ENCODE assay signal across 9 mouse cellular contexts in genomic region chr12:69360655-69360996, GRCm38 (mm10). TPM values are rescaled to one million over a fixed set of nuclear protein-coding genes. Genes with fewer than 3 reads are reported as not detected.
A peak's percentile ranks its signal among the peaks of the same experiment; 100 is the strongest.
DNase-seq lines count a peak whose midpoint lies in the region; ATAC-seq and TF ChIP-seq lines count a peak whose summit lies in the region.
"Had no signal": no experiment of that assay in that cellular context is flagged by ENCODE, and none has a peak within 500 bp of the region (broad histone marks: within the 10 kb centered on the region; RNA-seq: fewer than 3 reads in every experiment).

No protein-coding gene starts in this region.

- H3K27me3 ChIP-seq in C2C12 (ENCODE audit: control insufficient read depth, insufficient read depth, insufficient read length), result no peaks in the 10 kb centered on the region
- H3K27me3 ChIP-seq: limb, embryonic 15.5 days had no signal

- no peaks in the 10 kb centered on the region for H3K36me3 ChIP-seq in C2C12 (ENCODE audit: control insufficient read depth, insufficient read depth)
- H3K36me3 ChIP-seq: limb, embryonic 15.5 days had no signal

- no peak for TF ChIP-seq POLR2A in brain, embryonic 14.5 days (IDR thresholded peaks at IDR 0.05; ENCODE audit: borderline replicate concordance, extremely low read depth, insufficient read depth, insufficient read length, poor library complexity, severe bottlenecking)

- peak; percentile 35 for ATAC-seq in megakaryocyte, adult 5-6 weeks (ENCODE audit: poor library complexity, severe bottlenecking)

- 0 out of 2 replicates have a peak overlapping the region, but pooled peaks have one; percentile 75 for H3K27ac ChIP-seq in gastrocnemius, adult 2 months

- intact Hi-C loops in gastrocnemius, adult 2 months (cut with DNase I), result loop anchor here (5.0 kb wide), 2 partner anchors 142 to 322 kb away; partner anchors contain the start of gene Sos2

- no peak overlapping the region for H3K4me3 ChIP-seq in gastrocnemius, adult 2 months
- no peak overlapping the region for H3K4me3 ChIP-seq in C2C12 (ENCODE audit: insufficient read depth, poor library complexity, severe bottlenecking)

- H3K79me3 ChIP-seq in C2C12 (ENCODE audit: low read depth), result peaks cover 9% of the 10 kb centered on the region

- DNase-seq in gastrocnemius, adult 2 months, result peak; percentile 26
- DNase-seq in gastrocnemius, postnatal 10 days, result no peak
- peak; percentile 87 for DNase-seq in brain, embryonic 14.5 days (ENCODE audit: low read depth)
- peak; percentile 81 for DNase-seq in forelimb bud, embryonic 11.5 days (ENCODE audit: low read depth, low spot score)
- peak; percentile 32 to 54 for DNase-seq in layer of hippocampus, postnatal 10 days (ENCODE audit: low spot score in 2 of 2)
- peak; percentile 73 for DNase-seq in thymus, postnatal 25 days

- H3ac ChIP-seq in C2C12 (ENCODE audit: control insufficient read depth, insufficient read length, low read depth), result no peak overlapping the region

- peaks cover 15% of the 10 kb centered on the region for H3K79me2 ChIP-seq in C2C12 (ENCODE audit: control insufficient read depth, insufficient read depth)

- peak; percentile 91 for TF ChIP-seq CTCF in gastrocnemius, adult 2 months (IDR thresholded peaks at IDR 0.05)
- peak; percentile 54 for TF ChIP-seq CTCF in C2C12 (IDR thresholded peaks at IDR 0.05; ENCODE audit: control insufficient read depth, insufficient read depth, insufficient read length)
- TF ChIP-seq CTCF in brain, embryonic 14.5 days (IDR thresholded peaks at IDR 0.05; ENCODE audit: borderline replicate concordance, extremely low read depth, insufficient read depth, insufficient read length), result peak; percentile 42; the same call in 1 of the 2 replicates

TF ChIP-seq in C2C12, 6 proteins besides CTCF, POLR2A, EP300 and RAD21:
- TF ChIP-seq MYOD1 (IDR thresholded peaks at IDR 0.05; ENCODE audit: control insufficient read depth, insufficient read length, low read depth) (no peak), CEBPB (IDR thresholded peaks at IDR 0.05; ENCODE audit: low read depth) (no peak), MYOG (IDR thresholded peaks at IDR 0.05; ENCODE audit: control insufficient read depth, extremely low read depth, insufficient read length) (no peak), FOSL1 (IDR thresholded peaks at IDR 0.05; ENCODE audit: insufficient read depth, low read length, poor library complexity, severe bottlenecking) (no peak), USF1 (IDR thresholded peaks at IDR 0.05; ENCODE audit: low read depth) (no peak), MAX (IDR thresholded peaks at IDR 0.05) (no peak)

RNA-seq across cellular contexts. Expression of gene Nemf, which starts 3.7 kb away (rescaled TPM):
- total RNA-seq in gastrocnemius, adult 2 months (2021), result 10 to 100 TPM; 23.1 to 23.6 TPM
- 10 to 100 TPM; 21.3 to 23.4 TPM for total RNA-seq in gastrocnemius, postnatal 10 days (2021)
- polyA plus RNA-seq in C2C12 (2012; fragmentation: generic; extraction: Trizol), result 6.4 TPM
- 31.3 and 35.9 TPM in 2 replicates for polyA plus RNA-seq in brain, embryonic 14.5 days (2012; rRNA removed)
- total RNA-seq in layer of hippocampus, postnatal 10 days (2021), result 10 to 100 TPM; 44.7 to 52.6 TPM
- 43.7 and 44.6 TPM in 2 replicates for total RNA-seq in megakaryocyte, adult 5-6 weeks (2015)
- total RNA-seq in megakaryocyte, adult 5-6 weeks (2017), result 67.3 and 79.7 TPM in 2 replicates

RNA-seq across cellular contexts. Expression of gene Arf6, which starts 11.3 kb away (rescaled TPM):
- 10 to 100 TPM; 20.5 to 20.8 TPM for total RNA-seq in gastrocnemius, adult 2 months (2021)
- 10 to 100 TPM; 42.5 to 52.1 TPM for total RNA-seq in gastrocnemius, postnatal 10 days (2021)
- polyA plus RNA-seq in C2C12 (2012; fragmentation: generic; extraction: Trizol), result 87.3 TPM
- 67.8 and 72.2 TPM in 2 replicates for polyA plus RNA-seq in brain, embryonic 14.5 days (2012; rRNA removed)
- 10 to 100 TPM; 64.8 to 69.0 TPM for total RNA-seq in layer of hippocampus, postnatal 10 days (2021)
- 78.8 and 94.8 TPM in 2 replicates for total RNA-seq in megakaryocyte, adult 5-6 weeks (2015)
- total RNA-seq in megakaryocyte, adult 5-6 weeks (2017), result 125 and 133 TPM in 2 replicates

RNA-seq across cellular contexts. Expression of gene Gm9887, which starts 11.6 kb away (rescaled TPM):
- total RNA-seq in gastrocnemius, adult 2 months (2021), result not detected
- total RNA-seq in gastrocnemius, postnatal 10 days (2021), result under 1 TPM; 0.45 to 0.54 TPM
- polyA plus RNA-seq in C2C12 (2012; fragmentation: generic; extraction: Trizol), result 6.5 TPM
- 0.36 and 0.39 TPM in 2 replicates for polyA plus RNA-seq in brain, embryonic 14.5 days (2012; rRNA removed)
- total RNA-seq in layer of hippocampus, postnatal 10 days (2021), result 1 to 10 TPM; 1.2 to 1.5 TPM
- not detected in 2 replicates for total RNA-seq in megakaryocyte, adult 5-6 weeks (2015)
- not detected in 2 replicates for total RNA-seq in megakaryocyte, adult 5-6 weeks (2017)
